Mouse (Mus musculus) erythroblast, embryonic 14.5 days (primary cell): Measurements from ENCODE around the gene Haus5.

ENCODE experiments used
- GATA1 ChIP-seq: IDR thresholded peaks from 2 replicates; pipeline ENCODE4 v1.6.1; 2012; ENCODE audit warnings: low read length, inconsistent platforms, mixed read lengths
- TAL1 ChIP-seq: IDR thresholded peaks from 3 replicates; pipeline ENCODE4 v1.6.1; 2012; ENCODE audit warnings: low read length, inconsistent platforms, mixed read lengths

GRCm38 (mm10) chr7:30688325-30688724, 23.5 kb upstream of the Haus5 start:
- TF ChIP-seq GATA1 (no peak), TAL1 (no peak)
